Mouse (Mus musculus) brain, embryonic 14.5 days (tissue): ENCODE measurements around the gene Nhsl1.

Experiments used
- CTCF ChIP-seq: fragments of 200-500 bp; IDR thresholded peaks from 2 replicates; pipeline ENCODE4 v1.5.1; 2012; ENCODE audit warnings: inconsistent platforms, mild to moderate bottlenecking, moderate library complexity, borderline replicate concordance; ENCODE audit not compliant: insufficient read depth, insufficient read length; ENCODE audit errors: extremely low read depth
- POLR2A ChIP-seq: fragments of 200-500 bp; IDR thresholded peaks from 2 replicates; pipeline ENCODE4 v1.6.1; 2012; ENCODE audit warnings: mild to moderate bottlenecking, inconsistent platforms, borderline replicate concordance; ENCODE audit not compliant: poor library complexity, insufficient read depth, insufficient read length, severe bottlenecking; ENCODE audit errors: extremely low read depth

DNA sequence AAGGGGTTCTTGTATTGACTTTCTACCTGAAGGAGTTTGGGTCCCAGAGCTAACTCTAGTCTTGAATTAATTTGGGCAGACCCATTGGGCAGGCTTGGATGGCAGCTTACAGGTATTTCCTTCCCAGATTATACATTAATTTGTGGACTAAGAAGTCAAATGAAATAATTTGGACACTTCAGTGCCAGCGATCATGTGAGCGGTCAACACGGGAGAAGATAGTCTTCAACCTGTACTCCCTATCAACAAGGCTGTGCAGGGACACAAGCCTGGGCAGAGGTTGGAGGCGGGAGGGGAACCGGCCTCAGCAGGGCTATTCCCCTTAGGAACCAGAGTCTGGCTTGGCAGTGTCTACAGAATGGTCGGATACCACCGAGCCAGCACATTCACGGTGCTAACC lies 49.3 kb downstream of the Nhsl1 start:
- TF ChIP-seq CTCF (no peak), POLR2A (no peak)
